Mouse (Mus musculus) kidney, adult 18-20 months (tissue): ENCODE measurements at regions not wholly inside any gene's neighbourhood (a gene's known extent, or its start where the extent isn't known, plus 50 kb on each side); places are given as distances from the start of the nearest gene placed in this dataset.

Experiments
- DNase-seq: peaks from one replicate; pipeline ENCODE4 v3.0.0; 2021

- no peak for DNase-seq
Measured at GRCm38 (mm10) chr2:45746606-45747005, 629.4 kb upstream of the Zeb2 start.

- no peak for DNase-seq
Measured at GRCm38 (mm10) chr2:45736278-45736677, 619.1 kb upstream of the Zeb2 start.

DNA sequence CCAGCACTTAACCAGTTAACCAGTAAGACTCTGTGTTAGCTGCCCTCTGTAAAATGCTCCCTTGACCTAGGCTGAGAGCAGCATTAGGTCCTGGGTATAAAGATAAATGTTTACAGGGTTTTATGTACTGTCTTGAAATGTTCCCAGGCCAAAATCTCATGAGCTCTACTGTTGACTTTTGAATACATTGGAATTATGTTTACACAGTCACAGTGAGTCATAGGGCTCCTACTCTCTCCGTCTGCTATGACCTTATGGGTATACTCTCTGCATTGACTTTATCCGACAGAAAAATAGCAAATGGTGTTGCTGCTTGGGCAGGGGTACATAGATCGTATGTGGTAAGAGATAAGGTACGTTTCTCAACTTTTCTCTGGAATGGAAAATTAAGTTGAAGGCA is 596.8 kb upstream of the Zeb2 start:
- DNase-seq, result no peak

DNA sequence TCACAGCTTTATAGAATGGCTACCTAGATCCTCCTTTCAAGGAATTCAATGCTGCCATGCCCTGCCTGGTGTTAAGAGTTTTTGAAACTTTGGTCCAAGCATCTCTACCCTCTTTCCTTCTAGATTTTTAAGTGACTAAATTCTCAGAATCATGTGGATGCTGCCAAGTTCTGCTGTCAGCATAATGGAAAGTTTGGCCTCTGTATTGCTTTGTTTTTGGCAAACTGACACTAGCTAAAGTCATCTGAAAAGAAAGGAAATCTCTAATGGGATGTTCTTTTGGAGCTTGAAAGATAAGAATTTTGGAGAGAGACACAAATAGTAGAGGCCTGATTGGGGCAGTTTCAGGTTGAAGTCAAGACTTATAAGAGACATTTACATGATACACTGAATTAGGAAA is 589.8 kb upstream of the Zeb2 start:
- no peak for DNase-seq

GRCm38 (mm10) chr2:45702511-45702910 is 585.3 kb upstream of the Zeb2 start:
- DNase-seq, result no peak

DNA sequence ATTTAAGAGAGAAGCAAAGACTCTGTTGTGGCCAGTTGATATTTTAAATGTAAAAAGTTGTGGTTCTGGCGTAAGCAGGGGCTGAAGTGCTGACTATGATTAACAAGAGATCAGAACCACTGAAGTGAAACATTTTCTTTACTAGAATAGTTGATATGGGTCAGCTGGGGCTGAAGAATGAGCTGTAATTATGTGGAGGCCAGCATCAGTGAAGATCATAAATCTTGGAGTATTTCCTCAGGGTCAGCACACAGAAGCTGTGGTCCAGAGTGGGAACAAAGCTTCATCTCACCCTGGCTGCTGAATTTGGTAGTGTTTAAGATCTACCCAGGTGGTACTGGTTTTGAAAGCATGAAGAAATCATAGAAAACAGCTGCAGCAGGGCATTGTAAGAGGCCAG is 583.4 kb upstream of the Zeb2 start:
- no peak for DNase-seq

- DNase-seq, result no peak
Measured at GRCm38 (mm10) chr2:45693291-45694020, 576.3 kb upstream of the Zeb2 start.

DNA sequence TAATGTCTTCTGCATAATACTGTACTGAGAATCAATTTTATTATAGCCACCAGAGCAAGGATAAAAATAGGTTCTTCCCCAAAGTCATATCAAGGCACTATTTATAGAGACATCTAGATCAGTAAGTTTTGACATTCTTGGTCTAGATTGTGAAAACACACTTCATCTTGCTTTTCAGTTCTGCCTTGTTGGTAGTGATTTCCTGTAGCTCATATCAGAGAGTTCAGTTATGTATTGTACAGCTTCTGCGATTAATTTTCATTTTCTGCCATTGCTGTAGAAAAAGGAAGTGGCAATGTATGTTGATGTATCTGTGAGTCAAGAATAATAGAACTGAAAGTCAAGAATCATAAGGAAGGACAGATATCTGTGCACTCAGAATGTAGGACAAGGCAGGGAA is 575.6 kb upstream of the Zeb2 start:
- DNase-seq, result no peak

DNA sequence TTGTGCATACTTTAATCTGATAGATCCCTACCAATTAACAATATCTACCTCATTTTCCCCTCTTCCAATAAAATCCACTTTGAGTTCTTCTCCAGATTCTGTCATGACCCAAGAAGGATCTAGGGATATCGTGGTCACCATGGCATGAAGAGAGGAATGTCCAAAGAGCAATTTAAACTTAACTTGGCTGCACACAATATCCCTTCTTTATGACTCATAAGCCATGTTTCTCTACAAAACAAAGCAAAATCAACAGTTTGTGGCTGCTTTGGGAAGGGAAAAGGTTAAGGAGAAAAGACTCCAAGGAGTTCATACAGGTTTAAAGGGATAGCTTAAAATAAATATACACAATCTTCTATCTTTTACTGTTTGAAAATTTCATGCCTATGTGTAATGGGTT is 571.8 kb upstream of the Zeb2 start:
- DNase-seq, result no peak

DNA sequence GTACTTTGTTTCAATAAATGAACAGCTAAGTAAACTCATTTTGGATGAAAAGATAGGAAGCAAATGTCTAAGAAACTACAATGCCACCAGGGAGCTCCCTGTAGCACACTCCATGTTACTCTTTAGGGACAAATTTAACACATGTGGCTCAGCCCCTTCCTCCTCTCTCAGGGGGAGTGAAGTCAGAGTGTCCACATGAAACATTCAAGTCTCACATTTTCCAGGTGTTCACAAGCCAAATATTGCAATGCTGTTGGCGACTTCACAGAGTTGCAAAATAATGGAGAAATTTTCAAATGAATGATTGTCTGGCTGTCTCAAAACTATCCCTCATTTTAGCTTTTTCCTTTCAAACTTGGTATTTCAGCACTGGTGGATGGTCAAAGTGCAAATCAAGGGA is 564.1 kb upstream of the Zeb2 start:
- DNase-seq, result no peak

DNA sequence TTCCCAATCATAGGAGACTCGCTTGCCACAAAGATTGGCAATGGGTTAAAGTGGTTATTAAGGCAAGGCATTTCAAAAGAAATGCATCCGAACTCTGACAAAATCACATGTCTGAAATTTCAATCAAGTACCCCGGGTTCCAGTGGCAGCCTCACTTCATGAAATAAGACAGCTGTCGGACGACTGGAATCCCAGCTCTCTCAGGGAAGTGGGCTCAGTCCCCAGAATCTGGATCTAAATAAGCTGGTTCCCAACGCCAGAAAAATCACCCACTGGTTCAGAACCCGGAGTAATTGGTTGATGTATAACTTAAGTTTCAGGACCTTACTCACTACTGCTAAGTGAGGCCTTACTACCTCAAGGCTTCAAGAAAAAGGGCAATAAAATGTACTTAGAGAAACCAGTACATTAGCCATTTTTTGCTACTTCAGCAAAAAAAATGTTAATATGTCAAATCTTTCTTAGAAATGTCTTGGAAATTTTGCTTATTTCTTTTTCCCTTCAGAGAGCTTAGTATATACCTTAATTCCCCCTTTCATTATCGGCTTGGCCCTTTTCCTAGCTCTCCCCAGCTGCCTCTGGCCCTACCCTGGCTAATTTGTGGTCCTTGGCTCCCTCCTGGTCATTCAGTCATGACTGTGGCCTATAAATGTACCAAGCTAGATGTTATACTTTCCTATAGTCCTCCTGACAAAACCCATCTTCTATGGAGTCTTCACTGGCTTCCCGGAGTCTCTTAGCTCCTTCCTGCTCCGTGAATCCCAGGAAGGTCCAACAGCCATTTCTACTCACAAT is 562.1 kb upstream of the Zeb2 start:
- no peak for DNase-seq

DNA sequence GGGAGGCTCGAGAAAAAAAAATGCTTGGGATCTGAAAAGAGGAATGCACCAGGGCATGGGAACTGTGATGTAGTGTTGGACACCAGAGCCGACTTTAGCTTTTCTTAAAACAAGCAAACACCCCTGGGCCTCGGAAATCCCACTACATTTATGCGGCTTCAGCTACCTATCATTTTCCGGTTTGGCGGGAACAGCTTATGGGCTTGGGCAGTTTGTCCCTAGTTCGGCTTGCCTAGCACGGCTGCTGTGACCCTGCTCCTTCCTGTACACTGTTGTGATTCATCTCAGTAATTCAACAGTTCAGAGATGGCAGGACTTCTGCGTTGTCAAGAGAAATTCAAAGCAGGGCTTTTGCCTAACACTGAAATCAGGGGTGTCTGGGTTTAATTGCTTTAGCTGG is 561.5 kb upstream of the Zeb2 start:
- no peak for DNase-seq

DNA sequence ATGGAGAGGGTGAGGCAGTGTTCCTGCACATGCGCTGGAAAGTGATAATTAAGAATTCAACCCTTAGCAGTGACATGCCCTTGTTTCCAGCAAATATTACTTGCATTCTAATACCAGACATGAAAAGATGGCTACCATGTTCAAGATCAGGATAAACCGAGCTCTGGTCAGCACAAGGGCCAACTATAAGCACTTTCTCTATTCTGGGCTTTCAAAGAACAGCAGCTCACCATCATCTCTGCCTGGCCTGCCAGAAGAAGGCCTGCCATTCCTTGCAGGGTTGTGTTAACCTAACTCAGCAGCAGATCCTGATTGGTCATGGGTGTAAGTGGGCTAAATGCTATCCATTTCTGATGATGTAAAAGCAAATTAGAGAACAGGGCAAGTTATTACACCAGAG is 558.6 kb upstream of the Zeb2 start:
- no peak for DNase-seq

GRCm38 (mm10) chr2:45656011-45656410 is 538.8 kb upstream of the Zeb2 start:
- DNase-seq, result no peak

GRCm38 (mm10) chr2:45654693-45655092 is 537.5 kb upstream of the Zeb2 start:
- DNase-seq, result no peak

- no peak for DNase-seq
Measured at GRCm38 (mm10) chr2:45652977-45653376, 535.8 kb upstream of the Zeb2 start.

- no peak for DNase-seq
Measured at GRCm38 (mm10) chr2:45650271-45650985, 533.2 kb upstream of the Zeb2 start.

- no peak for DNase-seq
Measured at GRCm38 (mm10) chr2:45647846-45648245, 530.7 kb upstream of the Zeb2 start.

- DNase-seq, result no peak
Measured at GRCm38 (mm10) chr2:45630081-45630480, 512.9 kb upstream of the Zeb2 start.

DNA sequence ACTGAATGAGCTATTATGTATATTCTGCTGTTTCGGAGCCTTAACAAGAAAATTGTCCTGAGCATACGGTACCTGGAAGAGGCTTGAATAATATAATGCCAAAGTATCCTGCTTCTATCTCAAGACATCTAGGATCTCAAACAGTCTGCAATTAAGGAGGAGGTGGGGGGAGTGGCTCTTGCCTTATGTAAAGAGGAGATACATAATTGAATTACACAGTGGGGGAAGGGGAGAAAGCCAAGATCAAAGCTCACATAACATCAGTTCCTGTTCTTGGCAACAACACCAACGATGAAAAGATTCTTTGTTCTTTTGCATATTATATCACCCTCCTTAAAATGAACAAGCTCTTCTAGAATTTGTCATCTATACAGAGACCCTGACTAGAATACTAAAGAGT is 512.4 kb upstream of the Zeb2 start:
- DNase-seq, result no peak

- no peak for DNase-seq
Measured at GRCm38 (mm10) chr2:45623056-45623455, 505.9 kb upstream of the Zeb2 start.

DNA sequence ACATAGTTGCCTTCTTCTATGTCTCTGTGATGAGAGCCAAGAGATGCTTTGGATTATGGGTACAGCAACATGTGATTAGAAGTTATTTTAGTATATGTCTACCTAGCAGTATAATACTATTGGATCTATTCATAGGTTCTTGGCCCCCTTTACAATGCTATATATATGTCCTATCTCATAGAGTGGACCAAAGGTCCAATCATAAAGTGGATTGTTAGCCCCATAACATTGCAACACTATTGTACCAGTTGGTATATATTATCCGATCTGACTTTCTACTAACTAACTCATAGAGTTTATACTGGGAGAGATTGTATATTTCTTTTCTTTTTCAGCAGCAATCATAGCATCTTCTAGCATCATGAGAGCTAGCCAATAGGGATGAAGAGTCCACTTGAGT is 491.7 kb upstream of the Zeb2 start:
- no peak for DNase-seq

GRCm38 (mm10) chr2:45607393-45607792 is 490.2 kb upstream of the Zeb2 start:
- no peak for DNase-seq

DNA sequence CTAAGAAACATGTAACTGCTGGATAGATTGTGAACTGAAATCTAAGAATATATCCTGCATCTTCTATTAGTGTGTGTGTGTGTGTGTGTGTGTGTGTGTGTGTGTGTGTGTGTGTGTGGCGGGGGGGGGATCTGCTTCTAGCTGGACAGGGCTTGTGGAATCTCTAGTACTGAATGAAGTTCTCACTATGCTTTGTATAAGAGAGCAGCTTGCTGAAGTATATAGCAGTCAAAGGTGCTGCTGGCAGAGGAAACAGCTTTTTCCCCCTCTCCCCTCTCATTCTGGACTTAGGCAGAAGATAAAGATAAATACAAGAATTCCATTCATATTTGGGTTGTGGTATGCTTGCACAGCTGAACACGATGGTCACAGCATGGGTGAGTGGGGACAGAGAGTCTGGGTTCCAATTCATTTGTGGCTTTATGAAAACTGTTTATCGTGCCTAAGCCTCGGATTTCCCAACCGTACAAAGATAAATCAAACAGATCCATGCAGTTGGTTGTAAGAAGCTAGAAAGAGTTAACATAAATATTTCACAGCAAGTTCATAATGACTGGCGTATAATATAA is 484.2 kb upstream of the Zeb2 start:
- DNase-seq, result no peak
